Mouse (Mus musculus) lung, adult 2 months (tissue): ENCODE measurements at regions not wholly inside any gene's neighbourhood (a gene's known extent, or its start where the extent isn't known, plus 50 kb on each side); places are given as distances from the start of the nearest gene placed in this dataset.

Experiments used
- CTCF ChIP-seq: fragments of 200-500 bp; IDR thresholded peaks from 2 replicates; pipeline ENCODE4 v1.5.1; 2011; ENCODE audit warnings: mild to moderate bottlenecking, low read length, control low read depth; ENCODE audit not compliant: insufficient read depth
- POLR2A ChIP-seq: fragments of 200-500 bp; IDR thresholded peaks from 2 replicates; pipeline ENCODE4 v1.6.1; 2011; ENCODE audit warnings: low read depth, mild to moderate bottlenecking, control low read depth, low read length, borderline replicate concordance; ENCODE audit errors: extremely low read depth

DNA sequence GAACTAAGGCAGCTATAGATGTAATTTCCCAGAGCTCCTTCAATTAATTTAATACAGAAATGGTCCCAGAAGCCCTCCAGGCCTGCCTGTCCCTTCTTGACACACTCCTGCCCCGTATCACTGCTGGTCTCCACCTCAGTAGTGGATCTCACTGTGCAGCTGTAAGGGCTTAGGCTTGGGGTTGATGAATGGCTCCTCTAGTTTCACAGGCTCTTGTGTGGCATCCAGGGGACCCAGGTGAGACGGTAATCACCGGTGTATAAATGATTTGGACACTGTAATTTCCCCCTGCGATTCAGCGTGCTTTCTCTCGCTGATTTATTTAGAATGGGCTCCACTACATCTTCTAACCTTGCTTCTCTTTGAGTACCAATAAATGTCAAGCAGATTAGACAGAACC is 583.1 kb upstream of the Tbl1xr1 start:
- TF ChIP-seq CTCF, result no peak
- TF ChIP-seq POLR2A, result no peak
